Mouse (Mus musculus): ENCODE measurements around the gene Daxx.
"Not testable (repeated sequence)": the region's sequence is repeated elsewhere in the genome, so short reads cannot be mapped to it uniquely, and the experiment has no call there.

Gene Daxx

DNA sequence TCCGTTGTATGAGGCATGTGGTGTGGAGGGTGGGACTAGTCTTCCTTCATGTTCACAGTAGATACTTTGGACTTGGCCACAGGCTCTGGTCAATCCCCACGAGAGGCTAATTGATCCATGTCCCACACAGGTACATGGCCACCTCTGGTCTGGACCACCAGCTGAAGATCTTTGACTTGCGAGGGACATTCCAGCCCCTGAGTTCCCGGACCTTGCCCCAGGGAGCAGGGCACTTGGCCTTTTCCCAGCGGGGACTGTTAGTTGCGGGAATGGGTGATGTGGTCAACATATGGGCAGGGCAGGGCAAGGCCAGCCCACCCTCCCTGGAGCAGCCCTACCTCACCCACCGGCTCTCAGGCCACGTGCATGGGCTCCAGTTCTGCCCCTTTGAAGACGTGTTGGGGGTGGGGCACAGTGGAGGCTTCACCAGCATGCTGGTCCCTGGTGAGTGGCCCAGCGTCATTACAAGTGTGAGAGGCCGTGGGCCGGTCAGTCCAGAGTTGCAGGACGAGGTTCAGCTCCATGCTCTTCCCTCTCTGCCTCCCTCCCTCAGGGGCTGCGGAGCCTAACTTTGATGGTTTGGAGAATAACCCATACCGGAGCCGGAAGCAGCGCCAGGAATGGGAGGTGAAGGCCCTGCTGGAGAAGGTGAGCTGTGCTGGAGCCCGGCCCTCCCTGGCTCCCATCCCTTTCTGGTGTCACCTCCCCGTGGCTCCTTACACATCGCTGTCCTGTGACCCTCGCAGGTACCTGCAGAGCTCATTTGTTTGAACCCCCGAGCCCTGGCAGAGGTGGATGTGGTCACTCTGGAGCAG, 39.1 kb downstream of the Daxx start:
- no peak for DNase-seq

DNA sequence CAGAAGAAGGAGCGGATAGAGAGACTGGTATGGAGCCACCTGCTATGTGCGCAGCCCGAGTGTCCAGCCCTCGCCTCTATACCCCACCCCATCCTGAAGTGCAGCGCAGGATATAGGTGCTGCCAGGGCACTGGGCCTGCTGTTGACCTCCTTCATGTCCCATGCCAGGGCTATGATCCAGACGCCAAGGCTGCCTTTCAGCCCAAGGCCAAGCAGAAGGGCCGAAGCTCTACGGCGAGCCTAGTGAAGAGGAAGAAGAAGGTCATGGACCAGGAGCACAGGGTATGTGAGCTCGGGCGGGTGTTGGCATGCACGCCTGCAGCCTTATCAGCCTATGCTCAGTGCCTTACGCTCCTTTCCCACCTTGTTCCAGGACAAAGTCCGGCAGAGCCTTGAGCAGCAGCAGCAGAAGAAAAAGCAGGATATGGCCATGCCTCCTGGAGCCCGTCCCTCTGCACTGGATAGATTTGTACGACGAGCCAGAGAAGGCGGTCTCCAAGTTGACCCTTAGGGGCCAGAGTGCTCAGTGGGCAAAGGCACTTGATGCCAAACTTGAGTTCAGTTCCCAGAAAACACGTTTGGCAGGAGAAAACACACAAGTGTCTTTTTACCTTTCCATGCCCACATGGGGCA, 39.8 kb downstream of the Daxx start:
- no peak for DNase-seq

GRCm38 (mm10) chr17:33950131-33950625, 41.0 kb downstream of the Daxx start:
- no peak for DNase-seq

GRCm38 (mm10) chr17:33951021-33951946, 42.1 kb downstream of the Daxx start, which contains the start of gene B3galt4:
B3galt4 (minus strand) TSS chr17:33951488.
- DNase-seq: peak; percentile 87

- DNase-seq: not testable (repeated sequence)
Measured at GRCm38 (mm10) chr17:33952015-33952414, 42.8 kb downstream of the Daxx start.

GRCm38 (mm10) chr17:33952879-33953278, 43.7 kb downstream of the Daxx start:
- DNase-seq: no peak

DNA sequence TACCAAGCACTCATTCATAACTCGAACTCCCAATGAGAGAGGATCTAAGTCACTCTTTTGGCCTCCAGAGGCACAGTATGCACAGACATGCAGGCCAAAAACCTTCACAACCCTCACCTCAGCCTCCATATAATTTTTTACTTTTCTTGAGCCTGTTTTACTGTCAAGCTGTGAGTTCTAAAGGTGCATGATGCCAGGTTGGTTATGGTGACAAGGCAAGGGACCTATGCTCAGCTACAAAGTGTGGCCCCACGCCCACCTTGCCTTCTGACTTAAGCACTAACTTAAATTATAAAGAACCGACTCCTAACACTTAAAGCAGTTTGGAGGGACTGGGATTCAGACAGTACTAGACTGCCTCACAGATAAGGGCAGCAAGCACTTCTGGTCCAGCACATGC, 44.1 kb downstream of the Daxx start:
- no peak for DNase-seq

DNA sequence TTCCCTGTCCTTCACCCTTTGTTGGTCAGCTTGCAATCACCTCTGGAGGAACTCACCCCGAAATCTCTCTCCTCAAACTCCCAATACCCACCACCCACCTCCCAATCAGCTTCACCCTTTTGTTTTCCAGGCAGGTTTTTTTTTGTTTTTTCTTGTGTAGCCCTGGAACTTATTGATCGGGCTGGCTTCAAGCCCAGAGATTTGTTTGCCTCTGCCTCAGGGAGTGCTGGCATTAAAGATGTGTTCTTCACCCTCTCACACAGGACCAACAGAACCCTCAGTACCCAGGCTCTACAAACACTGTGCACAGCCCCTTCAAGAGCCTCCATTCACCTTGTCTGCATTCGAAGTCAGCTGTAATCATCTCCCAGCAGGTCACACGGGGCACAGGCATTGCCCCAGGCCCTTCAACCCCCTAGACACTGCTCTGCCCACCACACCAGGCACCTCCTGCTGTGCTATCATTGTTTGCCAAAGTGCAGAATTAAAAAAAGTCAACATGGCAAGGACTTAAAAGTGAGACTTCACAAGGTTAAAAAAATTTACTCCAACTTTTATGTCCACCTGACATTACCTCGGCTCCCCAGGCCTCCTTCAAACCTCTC, 44.8 kb downstream of the Daxx start:
- no peak for DNase-seq

DNA sequence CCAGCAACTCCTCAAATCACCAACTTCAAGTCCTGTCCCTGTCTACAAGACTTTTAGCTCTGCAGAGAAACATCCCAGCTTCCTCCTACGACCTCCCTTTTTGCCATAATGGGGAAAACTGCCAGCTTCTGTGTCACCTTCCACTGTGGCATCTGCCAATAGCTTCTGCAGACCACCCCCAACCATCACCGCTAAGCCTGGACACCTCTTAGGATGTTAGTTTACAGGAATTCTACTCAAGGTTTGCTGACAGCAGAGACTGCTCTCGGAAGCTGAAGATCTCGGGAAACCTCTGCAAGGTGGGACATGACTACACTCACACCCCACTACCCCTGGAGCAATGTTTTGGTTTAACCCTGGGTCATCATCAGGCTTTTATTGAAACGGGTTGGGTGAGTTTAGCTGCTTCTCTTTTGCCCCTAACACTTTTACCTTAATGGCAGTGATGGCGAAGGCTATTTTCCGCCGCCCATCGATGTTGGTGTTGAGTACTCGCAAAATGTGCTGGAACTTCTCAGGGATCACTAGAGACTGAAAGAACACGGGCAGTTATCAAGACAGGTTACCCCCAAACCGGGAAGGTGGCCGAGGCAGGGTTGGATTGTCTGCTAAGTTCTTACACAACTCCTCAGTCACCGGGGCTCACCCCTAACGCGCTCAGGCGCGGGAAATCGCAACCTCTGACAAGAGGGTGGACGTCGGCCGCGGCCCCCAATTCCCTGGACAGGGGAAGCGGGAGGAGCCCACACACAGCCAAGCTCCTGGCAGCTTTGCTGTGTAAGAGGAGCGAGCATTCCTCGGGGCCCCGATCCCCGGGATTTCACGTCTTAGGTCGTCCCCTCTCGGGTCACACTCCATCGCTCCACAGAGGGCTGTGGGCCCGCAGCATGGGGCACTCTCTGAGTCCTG, 45.7 kb downstream of the Daxx start:
- peak; percentile 46 for DNase-seq

- peak; percentile 93 for DNase-seq
Measured at GRCm38 (mm10) chr17:33955555-33956214, 46.5 kb downstream of the Daxx start, which contains the start of the genes Vps52 and Rps18. Vps52 (plus strand) TSS chr17:33955812. Rps18 (minus strand) TSS chr17:33956001.

GRCm38 (mm10) chr17:33956336-33956735, 47.1 kb downstream of the Daxx start:
- DNase-seq: no peak

GRCm38 (mm10) chr17:33957493-33957892, 48.3 kb downstream of the Daxx start:
- DNase-seq: no peak

- no peak for DNase-seq
Measured at GRCm38 (mm10) chr17:33958451-33958850, 49.2 kb downstream of the Daxx start.

GRCm38 (mm10) chr17:33959135-33959534, 49.9 kb downstream of the Daxx start:
- no peak for DNase-seq

- no peak for DNase-seq
Measured at GRCm38 (mm10) chr17:33959948-33960347, 50.7 kb downstream of the Daxx start.

- DNase-seq: no peak
Measured at GRCm38 (mm10) chr17:33962876-33963275, 53.7 kb downstream of the Daxx start.

Data from liver (tissue).